Mouse (Mus musculus): ENCODE data around the gene Atp1a4.
A peak's percentile ranks its signal among the peaks of the same experiment; 100 is the strongest.

The Atp1a4 gene

GRCm38 (mm10) chr1:172218164-172218910 is 39.9 kb downstream of the Atp1a4 start:
- no peak for DNase-seq

DNA sequence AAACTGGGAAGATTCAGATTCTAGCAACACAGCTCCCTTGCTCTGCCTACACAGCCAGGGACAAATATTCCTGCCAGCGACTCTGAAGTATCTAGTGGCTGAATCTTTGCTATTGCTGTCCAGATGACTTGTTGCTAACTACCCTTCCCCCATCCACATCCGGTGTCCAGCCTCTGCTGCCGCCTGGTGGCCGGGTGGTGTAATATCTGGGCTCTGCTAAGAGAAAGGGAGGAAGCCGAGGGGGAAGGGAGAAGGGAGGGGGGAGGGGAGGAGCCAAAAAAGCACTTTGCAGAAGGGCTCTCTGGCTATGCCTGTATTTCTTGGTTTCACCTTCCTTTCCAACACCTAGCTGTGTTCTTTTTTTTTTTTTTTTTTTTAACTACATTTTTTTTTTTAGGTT is 41.1 kb downstream of the Atp1a4 start:
- DNase-seq = peak; percentile 95 to 96

DNA sequence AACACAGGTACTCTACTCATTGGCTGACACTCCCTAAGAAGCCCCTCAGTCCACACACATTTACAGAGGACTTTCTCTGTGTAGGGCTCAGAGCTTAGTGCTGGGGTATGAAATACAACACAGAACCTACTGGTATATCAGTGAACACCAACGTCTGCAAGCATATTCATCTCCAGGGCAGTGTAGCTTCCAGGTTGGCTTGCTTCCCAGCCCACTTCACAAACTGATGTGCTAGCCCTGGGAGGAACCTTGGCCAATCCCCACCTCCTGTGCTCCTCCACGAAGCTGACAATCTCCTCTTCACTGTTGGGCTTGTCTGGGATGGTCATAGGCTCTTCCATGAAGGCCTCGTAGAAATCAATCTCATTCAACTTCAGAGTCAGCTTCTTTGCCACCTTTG is 43.5 kb downstream of the Atp1a4 start:
- DNase-seq = no peak

- no peak for DNase-seq
Observed at GRCm38 (mm10) chr1:172213771-172214170, 44.4 kb downstream of the Atp1a4 start.

DNA sequence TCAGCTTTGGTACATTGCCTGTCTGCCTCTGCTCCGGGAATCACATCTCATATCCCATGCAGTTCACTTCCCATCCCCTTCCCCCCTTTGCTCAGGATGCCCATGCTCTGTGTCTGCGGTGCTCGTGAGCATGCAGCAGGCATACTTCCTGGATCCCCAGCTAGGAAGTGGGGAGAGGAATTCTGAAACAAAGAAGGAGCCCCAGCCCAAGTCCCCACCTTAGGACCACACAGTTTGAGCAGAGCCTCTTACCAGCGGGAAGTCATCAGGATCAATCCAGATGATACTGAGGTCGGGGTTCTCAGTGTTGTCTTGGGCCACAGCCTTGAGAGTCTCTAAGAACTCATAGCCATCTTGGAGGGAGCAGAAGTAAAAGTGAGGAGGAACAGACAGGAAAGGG is 45.4 kb downstream of the Atp1a4 start:
- no peak for DNase-seq

GRCm38 (mm10) chr1:172207111-172207584 is 51.1 kb downstream of the Atp1a4 start:
- DNase-seq = peak; percentile 31 to 41

- peak; percentile 73 to 74 for DNase-seq
Observed at GRCm38 (mm10) chr1:172206141-172206917, 51.9 kb downstream of the Atp1a4 start, which contains the start of gene Pea15a. Pea15a (minus strand) TSS chr1:172206804.

DNA sequence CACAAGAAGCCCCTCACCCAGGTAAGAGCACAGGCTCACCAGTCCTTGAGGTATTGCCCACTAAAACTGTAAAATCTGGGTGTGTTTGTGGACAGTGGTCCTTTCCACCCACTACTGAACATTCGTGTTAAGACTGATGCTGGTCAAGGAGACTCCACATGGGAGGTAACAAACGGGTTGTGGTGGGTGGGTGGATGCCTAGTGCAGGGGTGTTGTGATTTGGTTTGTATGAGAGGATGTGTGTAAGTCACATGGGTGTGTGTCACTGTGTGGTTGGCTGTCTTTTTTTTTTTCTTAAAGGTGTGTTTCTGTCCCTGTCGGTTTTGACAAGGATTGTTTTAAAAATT is 52.5 kb downstream of the Atp1a4 start:
- peak; percentile 35 to 36 for DNase-seq

GRCm38 (mm10) chr1:172204814-172205740 is 53.1 kb downstream of the Atp1a4 start:
- no peak for DNase-seq

DNA sequence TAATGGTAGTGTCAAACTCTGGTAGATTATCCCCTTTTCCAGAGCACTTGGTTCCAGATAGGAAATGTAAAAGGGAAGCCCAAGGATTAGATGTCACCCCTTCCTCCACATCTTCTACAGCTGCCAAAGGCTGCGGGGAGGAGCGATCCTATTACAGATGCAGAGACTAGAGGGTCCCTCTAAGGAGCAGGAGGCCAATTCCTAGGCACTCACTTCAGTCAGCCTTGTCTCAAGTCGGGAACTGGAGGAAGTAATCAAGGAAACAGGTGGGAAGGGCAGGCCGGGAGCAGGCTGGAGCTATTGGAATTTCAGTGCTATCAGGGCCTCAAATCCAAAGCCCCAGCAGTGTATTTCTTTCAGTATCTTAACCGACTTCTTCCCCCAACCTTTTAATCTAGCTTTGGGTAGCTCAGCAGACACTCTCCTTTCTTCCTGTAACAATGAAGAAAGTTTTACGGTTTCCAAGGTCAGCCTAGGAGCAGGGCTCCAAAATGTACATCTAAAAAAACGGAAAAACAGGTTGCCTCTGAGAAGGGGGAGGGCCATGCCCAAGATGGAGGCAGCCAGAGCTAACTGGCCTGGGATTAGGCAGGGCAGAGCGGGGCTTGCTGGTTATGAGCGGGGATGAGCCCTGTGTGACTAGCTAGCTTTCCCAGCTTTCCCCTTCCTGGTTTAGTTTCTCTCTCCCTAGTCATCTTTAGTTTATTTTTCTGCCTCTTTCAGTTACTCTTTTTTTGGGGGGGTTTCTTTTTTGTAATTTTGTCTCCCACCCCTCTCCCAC is 54.0 kb downstream of the Atp1a4 start:
- DNase-seq = no peak

- DNase-seq = no peak
Observed at GRCm38 (mm10) chr1:172203566-172203965, 54.6 kb downstream of the Atp1a4 start.

GRCm38 (mm10) chr1:172202894-172203522 is 55.2 kb downstream of the Atp1a4 start:
- no peak for DNase-seq

- no peak for DNase-seq
Observed at GRCm38 (mm10) chr1:172201967-172202880, 56.0 kb downstream of the Atp1a4 start.

- DNase-seq = no peak
Observed at GRCm38 (mm10) chr1:172200871-172201447, 57.3 kb downstream of the Atp1a4 start.

DNA sequence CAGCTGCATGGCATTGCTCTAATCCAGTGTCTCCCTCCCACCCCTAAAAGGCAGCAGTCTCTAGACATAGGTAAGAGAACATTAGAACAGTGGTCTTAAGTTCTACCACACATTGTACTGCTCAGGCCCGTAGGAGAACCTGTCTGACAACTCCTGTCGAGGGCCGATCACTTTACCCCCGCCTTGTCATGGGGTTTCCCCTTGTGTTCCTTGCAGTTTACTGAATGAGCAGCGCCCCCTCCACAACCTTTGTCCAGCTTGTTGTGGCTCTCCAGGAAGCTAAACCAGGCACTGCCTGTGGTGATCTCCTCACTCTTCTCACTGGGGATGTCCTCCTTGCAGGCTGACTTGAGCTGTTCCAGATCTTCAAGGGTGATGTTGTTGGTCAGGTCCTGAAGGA is 58.1 kb downstream of the Atp1a4 start:
- no peak for DNase-seq

- DNase-seq = no peak
Observed at GRCm38 (mm10) chr1:172198996-172199395, 59.2 kb downstream of the Atp1a4 start.

GRCm38 (mm10) chr1:172198316-172198715 is 59.9 kb downstream of the Atp1a4 start:
- no peak for DNase-seq

GRCm38 (mm10) chr1:172197851-172198250 is 60.4 kb downstream of the Atp1a4 start:
- DNase-seq = no peak

- DNase-seq = no peak
Observed at GRCm38 (mm10) chr1:172197146-172197545, 61.1 kb downstream of the Atp1a4 start.

- no peak for DNase-seq
Observed at GRCm38 (mm10) chr1:172194435-172194834, 63.8 kb downstream of the Atp1a4 start.

Measured in B cell, adult 2 months (primary cell).